Mouse (Mus musculus) embryonic facial prominence, embryonic 14.5 days (tissue): ENCODE measurements at regions not wholly inside any gene's neighbourhood (a gene's known extent, or its start where the extent isn't known, plus 50 kb on each side); places are given as distances from the start of the nearest gene placed in this dataset.
"Not testable (repeated sequence)": the region's sequence is repeated elsewhere in the genome, so short reads cannot be mapped to it uniquely, and the experiment has no call there.

Experiments used
- ATAC-seq: fragments of 200-750 bp; cut with Nextera tagmentation; 2 replicates; pipeline ENCODE4 v1.8.0; 2017; ENCODE audit warnings: low read depth, moderate number of reproducible peaks, moderate TSS enrichment
- DNase-seq: peaks from one replicate; pipeline ENCODE4 v3.0.0-alpha.2; 2015; ENCODE audit warnings: low spot score
- H3K27ac ChIP-seq: fragments of 300-500 bp; sonication (generic); replicated peaks from 2 replicates; pipeline ENCODE4 v1.5.1; 2014; ENCODE audit warnings: low read depth, mild to moderate bottlenecking, low read length, moderate library complexity
- H3K27me3 ChIP-seq: fragments of 300-500 bp; sonication (generic); replicated peaks from 2 replicates; pipeline ENCODE4 v1.6.1; 2014; ENCODE audit warnings: low read length; ENCODE audit not compliant: control insufficient read depth, insufficient read depth
- H3K36me3 ChIP-seq: fragments of 300-500 bp; sonication (generic); 2 replicates; pipeline ENCODE4 v1.6.1; 2014; ENCODE audit warnings: low read length, mixed read lengths; ENCODE audit not compliant: control insufficient read depth, insufficient read depth
- H3K4me1 ChIP-seq: fragments of 300-500 bp; sonication (generic); 2 replicates; pipeline ENCODE4 v1.6.1; 2014; ENCODE audit warnings: antibody characterized with exemption, low read length; ENCODE audit not compliant: control insufficient read depth, insufficient read depth
- H3K4me2 ChIP-seq: fragments of 300-500 bp; sonication (generic); 2 replicates; pipeline ENCODE4 v1.6.1; 2014; ENCODE audit warnings: low read depth, mild to moderate bottlenecking, low read length, moderate library complexity, mixed read lengths
- H3K4me3 ChIP-seq: fragments of 300-500 bp; sonication (generic); 2 replicates; pipeline ENCODE4 v1.5.1; 2014; ENCODE audit warnings: low read depth, mild to moderate bottlenecking, low read length
- H3K9ac ChIP-seq: fragments of 300-500 bp; sonication (generic); 2 replicates; pipeline ENCODE4 v1.6.1; 2014; ENCODE audit warnings: low read depth, mild to moderate bottlenecking, low read length, moderate library complexity, mixed read lengths
- H3K9me3 ChIP-seq: fragments of 300-500 bp; sonication (generic); 2 replicates; pipeline ENCODE4 v1.6.1; 2016; ENCODE audit warnings: low read length; ENCODE audit not compliant: control insufficient read depth
- WGBS: fragments of 180-500 bp; shearing (Covaris S2); extraction: QIAGEN DNeasy Blood & Tissue Kit; methylation state at CpG from one replicate; pipeline ENCODE4 v1.1.7; 2014; 5-methylcytosine and 5-hydroxymethylcytosine counted together

GRCm38 (mm10) chr12:77596676-77597075, 358.8 kb downstream of the Fut8 start:
- WGBS: 61% methylated on average over 3 of the region's 3 CpGs
- no peaks in the 10 kb centered on the region for H3K36me3 ChIP-seq
- DNase-seq (no peak), ATAC-seq (no peak)
- no peak overlapping the region for H3K27ac ChIP-seq
- H3K27me3 ChIP-seq: no peaks in the 10 kb centered on the region; the same call in 1 of the 2 replicates
- no peak overlapping the region for H3K4me2 ChIP-seq
- no peaks in the 10 kb centered on the region; the same call in 1 of the 2 replicates for H3K4me1 ChIP-seq
- H3K9me3 ChIP-seq: no peaks in the 10 kb centered on the region
- H3K9ac ChIP-seq: no peak overlapping the region
- H3K4me3 ChIP-seq: no peak overlapping the region

DNA sequence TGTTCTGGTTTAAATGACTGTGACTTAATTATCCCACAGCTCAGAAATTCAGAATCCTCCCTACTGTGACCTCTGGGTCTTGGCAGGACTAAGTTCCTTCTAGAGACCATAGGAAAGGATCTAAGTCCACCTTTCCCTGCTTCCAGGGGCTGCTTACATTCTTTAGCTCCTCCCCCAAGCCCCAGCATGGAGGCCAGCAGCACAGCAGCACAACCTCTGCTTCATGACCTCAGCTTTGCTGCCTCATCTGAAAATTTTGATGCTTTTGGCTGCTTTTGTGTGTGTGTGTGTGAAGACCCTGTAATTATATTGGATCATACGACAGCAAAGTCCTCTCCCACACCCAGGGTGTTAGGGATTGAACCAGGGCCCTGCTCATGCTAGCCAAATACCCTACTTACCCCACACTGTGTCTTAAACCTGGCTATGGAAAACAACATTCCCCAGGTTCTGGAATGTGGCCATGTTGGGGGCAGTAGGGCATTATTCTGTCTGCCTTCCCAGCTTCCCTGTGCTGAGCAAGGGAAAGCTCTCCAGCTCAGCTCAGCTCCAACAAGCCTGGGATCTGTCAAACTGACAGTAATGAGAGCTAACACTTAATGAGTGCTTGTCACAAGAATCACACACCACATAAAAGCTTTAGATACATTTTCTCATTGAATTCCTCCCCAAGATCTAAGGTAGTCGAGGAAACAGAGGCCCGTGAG, 359.9 kb downstream of the Fut8 start:
- Histone ChIP-seq H3K4me2 (no peak overlapping the region), H3K27ac (no peak overlapping the region), H3K27me3 (no peaks in the 10 kb centered on the region; the same call in 1 of the 2 replicates), H3K4me1 (no peaks in the 10 kb centered on the region; the same call in 1 of the 2 replicates), H3K4me3 (no peak overlapping the region), H3K36me3 (no peaks in the 10 kb centered on the region), H3K9ac (no peak overlapping the region), H3K9me3 (no peaks in the 10 kb centered on the region)
- 29% methylated on average over 3 of the region's 3 CpGs for WGBS
- ATAC-seq: peak; percentile 57; the same call in 1 of the 2 replicates
- DNase-seq: peak; percentile 62

GRCm38 (mm10) chr12:77598334-77598715, 360.4 kb downstream of the Fut8 start:
- no peak for DNase-seq

GRCm38 (mm10) chr12:77599391-77599790, 361.5 kb downstream of the Fut8 start:
- no peak overlapping the region for H3K4me3 ChIP-seq
- no peak overlapping the region for H3K4me2 ChIP-seq
- H3K36me3 ChIP-seq: no peaks in the 10 kb centered on the region
- no peak for ATAC-seq
- H3K27ac ChIP-seq: no peak overlapping the region
- peak; percentile 21 for DNase-seq
- H3K9ac ChIP-seq: no peak overlapping the region
- H3K4me1 ChIP-seq: no peaks in the 10 kb centered on the region; the same call in 1 of the 2 replicates
- H3K9me3 ChIP-seq: no peaks in the 10 kb centered on the region
- no peaks in the 10 kb centered on the region; the same call in 1 of the 2 replicates for H3K27me3 ChIP-seq
- whole genome bisulfite sequencing: 45% methylated on average over 2 of the region's 2 CpGs

More at GRCm38 (mm10) chr12:77598334-77598715, 360.4 kb downstream of the Fut8 start:
- H3K4me3 ChIP-seq: no peak overlapping the region
- H3K36me3 ChIP-seq: no peaks in the 10 kb centered on the region
- no peak overlapping the region for H3K4me2 ChIP-seq
- no peak overlapping the region for H3K27ac ChIP-seq
- no peaks in the 10 kb centered on the region; the same call in 1 of the 2 replicates for H3K4me1 ChIP-seq
- H3K9me3 ChIP-seq: no peaks in the 10 kb centered on the region
- H3K9ac ChIP-seq: no peak overlapping the region
- H3K27me3 ChIP-seq: no peaks in the 10 kb centered on the region; the same call in 1 of the 2 replicates
- 45% methylated on average over 7 of the region's 7 CpGs for WGBS
- ATAC-seq: no peak

DNA sequence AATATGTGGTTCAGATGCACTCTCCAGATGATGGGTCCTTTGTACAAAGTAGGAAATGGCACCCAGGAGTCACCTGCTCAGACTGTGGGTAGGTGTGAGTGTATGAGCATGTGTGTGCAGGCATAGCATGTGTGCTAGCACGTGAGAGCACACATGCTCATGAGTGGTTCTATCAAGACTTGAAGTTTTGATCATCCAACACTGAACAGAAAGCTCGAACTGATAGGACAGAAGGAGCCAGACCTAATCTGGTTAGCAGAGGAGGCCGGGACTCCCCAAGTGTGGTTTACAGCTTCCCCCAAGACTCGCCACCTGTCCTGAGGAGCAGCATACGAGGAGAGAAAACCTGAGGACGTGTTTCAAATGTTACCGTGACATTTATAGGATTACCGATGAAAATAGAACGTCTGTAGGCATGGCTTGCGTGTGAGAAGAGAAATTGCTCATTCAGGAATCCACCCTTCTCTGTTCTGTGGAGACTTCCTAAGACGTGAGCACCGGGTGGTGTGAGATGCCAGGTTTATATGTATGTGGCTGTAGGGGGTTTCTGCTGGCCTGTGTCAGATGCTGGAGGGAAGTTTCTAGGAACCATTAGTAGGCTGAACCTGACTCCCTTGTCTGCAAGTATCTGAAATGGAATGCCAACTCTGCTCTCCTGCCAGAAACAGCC, 366.0 kb downstream of the Fut8 start:
- Histone ChIP-seq H3K27me3 (no peaks in the 10 kb centered on the region), H3K4me3 (no peak overlapping the region), H3K4me2 (no peak overlapping the region), H3K9ac (no peak overlapping the region), H3K9me3 (no peaks in the 10 kb centered on the region), H3K27ac (no peak overlapping the region), H3K4me1 (no peaks in the 10 kb centered on the region; the same call in 1 of the 2 replicates), H3K36me3 (no peaks in the 10 kb centered on the region)
- ATAC-seq (no peak), DNase-seq (no peak)
- WGBS: 81% methylated on average over 12 of the region's 12 CpGs

DNA sequence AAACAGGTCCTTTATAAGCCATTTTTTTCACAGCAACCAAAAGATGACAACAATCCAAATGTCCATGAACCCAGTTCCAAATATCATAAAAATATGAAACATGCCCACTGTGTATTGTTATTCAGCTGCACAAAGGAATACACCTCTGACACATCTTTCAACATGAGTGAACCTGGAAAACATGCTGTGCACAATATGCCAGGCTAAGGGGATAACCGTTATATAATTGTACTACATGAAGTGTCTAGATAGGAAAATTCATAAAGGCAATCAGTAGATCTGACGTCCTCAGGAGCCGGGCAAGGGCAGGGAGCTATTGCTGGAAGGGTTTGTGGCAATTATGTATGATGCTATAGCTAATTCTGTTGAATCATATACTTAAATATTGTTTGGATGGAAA, 379.6 kb downstream of the Fut8 start:
- H3K4me1 ChIP-seq: no peaks in the 10 kb centered on the region
- H3K36me3 ChIP-seq: no peaks in the 10 kb centered on the region
- H3K9ac ChIP-seq: no peak overlapping the region
- 86% methylated on average over 3 of the region's 3 CpGs for WGBS
- ATAC-seq (no peak), DNase-seq (no peak)
- H3K27me3 ChIP-seq: no peaks in the 10 kb centered on the region
- H3K27ac ChIP-seq: no peak overlapping the region
- no peaks in the 10 kb centered on the region for H3K9me3 ChIP-seq
- H3K4me3 ChIP-seq: no peak overlapping the region
- H3K4me2 ChIP-seq: no peak overlapping the region

- Histone ChIP-seq H3K27ac (no peak overlapping the region), H3K9me3 (no peaks in the 10 kb centered on the region), H3K4me1 (no peaks in the 10 kb centered on the region), H3K4me2 (no peak overlapping the region), H3K4me3 (no peak overlapping the region), H3K9ac (no peak overlapping the region), H3K27me3 (no peaks in the 10 kb centered on the region), H3K36me3 (no peaks in the 10 kb centered on the region)
- DNase-seq: no peak
- ATAC-seq: no peak
Observed at GRCm38 (mm10) chr12:77622243-77622642, 384.3 kb downstream of the Fut8 start.

GRCm38 (mm10) chr12:77624323-77624722, 386.4 kb downstream of the Fut8 start:
- not testable (repeated sequence) for H3K4me3 ChIP-seq, H3K9me3 ChIP-seq, DNase-seq, H3K27ac ChIP-seq, H3K9ac ChIP-seq, H3K4me1 ChIP-seq, H3K4me2 ChIP-seq, ATAC-seq, H3K27me3 ChIP-seq, H3K36me3 ChIP-seq
- 80% methylated on average over 14 of the region's 14 CpGs for WGBS
